In genomic region chr3:86799041-86799440, GRCm38 (mm10) we compare ENCODE assay signal across 19 mouse cellular contexts.
A peak's percentile ranks its signal among the peaks of the same experiment; 100 is the strongest.
DNase-seq lines count a peak whose midpoint lies in the region; ATAC-seq and TF ChIP-seq lines count a peak whose summit lies in the region.
"Had no signal": no experiment of that assay in that cellular context is flagged by ENCODE, and none has a peak within 500 bp of the region (broad histone marks: within the 10 kb centered on the region; RNA-seq: fewer than 3 reads in every experiment).

No protein-coding gene starts in this region.

- no peaks in the 10 kb centered on the region for H3K36me3 ChIP-seq in heart, embryonic 13.5 days
- no peaks in the 10 kb centered on the region for H3K36me3 ChIP-seq in limb, embryonic 10.5 days
- no peaks in the 10 kb centered on the region for H3K36me3 ChIP-seq in spleen, adult 2 months (ENCODE audit: control insufficient read depth, insufficient read depth, low read length)

- no peak for TF ChIP-seq CTCF in spleen, adult 2 months (IDR thresholded peaks at IDR 0.05; ENCODE audit: extremely low read depth, insufficient read depth, insufficient read length, insufficient replicate concordance)

- peak; percentile 52; the same call in 1 of the 2 replicates for ATAC-seq in heart, embryonic 13.5 days (ENCODE audit: extremely low read depth, insufficient number of reproducible peaks, low FRiP score, low TSS enrichment)
- ATAC-seq: Patski had no signal

- no peak overlapping the region for H3K4me3 ChIP-seq in heart, embryonic 13.5 days
- H3K4me3 ChIP-seq in limb, embryonic 10.5 days: no peak overlapping the region
- no peak overlapping the region; the same call in 1 of the 2 replicates for H3K4me3 ChIP-seq in spleen, adult 2 months (ENCODE audit: extremely low read depth, insufficient read depth, insufficient read length)
- H3K4me3 ChIP-seq: forebrain, embryonic 12.5 days; neural tube, embryonic 15.5 days had no signal

- no peak for DNase-seq in heart, postnatal 10 days
- DNase-seq in c-Kit-negative CD71-positive TER-119-positive erythroid progenitor cells, embryonic 14.5 days (ENCODE audit: low read depth, low spot score): peak; percentile 83
- no peak for DNase-seq in limb, embryonic 10.5 days (ENCODE audit: low spot score)
- no peak for DNase-seq in spleen, adult 2 months (ENCODE audit: low read depth in 1 of 2, low spot score in 2 of 2)
- no peak for DNase-seq in gastrocnemius, adult 8-10 months (ENCODE audit: low spot score in 2 of 2)
- DNase-seq in embryo, embryonic 11 days: no peak
- no peak for DNase-seq in embryo, embryonic 9.5 days (ENCODE audit: extremely low spot score)
- DNase-seq: adrenal gland, postnatal 14 days; cerebellum, postnatal 10 days; gastrocnemius, postnatal 10 days; heart, postnatal 4 days; kidney, adult 8-10 months; lung, adult 2 months; right cerebral cortex, postnatal 25 days; thymus, adult 18-20 months had no signal

- no peak overlapping the region for H3K27ac ChIP-seq in heart, embryonic 13.5 days (replicated peaks)
- H3K27ac ChIP-seq in limb, embryonic 10.5 days: peak overlapping the region; percentile 74
- H3K27ac ChIP-seq in spleen, adult 2 months (ENCODE audit: insufficient read depth, low read length): peak overlapping the region; percentile 39; the same call in 1 of the 2 replicates
- H3K27ac ChIP-seq: forebrain, embryonic 12.5 days; neural tube, embryonic 15.5 days had no signal

- H3K4me1 ChIP-seq in heart, embryonic 13.5 days: peaks cover 19% of the 10 kb centered on the region; the same call in 1 of the 2 replicates
- peaks cover 47% of the 10 kb centered on the region for H3K4me1 ChIP-seq in limb, embryonic 10.5 days
- no peaks in the 10 kb centered on the region for H3K4me1 ChIP-seq in spleen, adult 2 months (ENCODE audit: control insufficient read depth, insufficient read depth, insufficient read length)

- no peak for TF ChIP-seq POLR2A in spleen, adult 2 months (IDR thresholded peaks at IDR 0.05; ENCODE audit: low read depth, low read length)

- H3K9ac ChIP-seq in heart, embryonic 13.5 days: no peak overlapping the region
- H3K9ac ChIP-seq: forebrain, embryonic 12.5 days; neural tube, embryonic 15.5 days had no signal

- WGBS in heart, embryonic 13.5 days: 49% methylated on average over 9 of the region's 9 CpGs
- WGBS in limb, embryonic 10.5 days: 88% methylated on average over 9 of the region's 9 CpGs
- 88% methylated on average over 9 of the region's 9 CpGs for WGBS in spleen, adult 2 months

- H3K27me3 ChIP-seq in heart, embryonic 13.5 days (replicated peaks): no peaks in the 10 kb centered on the region
- no peaks in the 10 kb centered on the region for H3K27me3 ChIP-seq in limb, embryonic 10.5 days (ENCODE audit: low read depth, poor library complexity, severe bottlenecking)
- H3K27me3 ChIP-seq in spleen, adult 2 months (ENCODE audit: control insufficient read depth, insufficient read depth, low read length): no peaks in the 10 kb centered on the region
- H3K27me3 ChIP-seq: forebrain, embryonic 12.5 days; neural tube, embryonic 15.5 days; Patski had no signal

- no peaks in the 10 kb centered on the region for H3K9me3 ChIP-seq in heart, embryonic 13.5 days
- H3K9me3 ChIP-seq in limb, embryonic 10.5 days (replicated peaks): no peaks in the 10 kb centered on the region
- H3K9me3 ChIP-seq: forebrain, embryonic 12.5 days; neural tube, embryonic 15.5 days had no signal

- no peak overlapping the region; the same call in 1 of the 2 replicates for H3K4me2 ChIP-seq in heart, embryonic 13.5 days
- H3K4me2 ChIP-seq: forebrain, embryonic 12.5 days; neural tube, embryonic 15.5 days had no signal

- intact Hi-C loops in heart, postnatal 10 days (cut with DNase I): no loop called here
